Mouse (Mus musculus) embryonic fibroblast, embryonic 13.5 days (primary cell): Measurements from ENCODE around the gene Osbpl2. TPM values are rescaled to one million over a fixed set of nuclear protein-coding genes. Genes with fewer than 3 reads are reported as not detected.

Source experiments
- H3K27ac ChIP-seq: 2 replicates; pipeline ENCODE4 v1.5.1; 2012; ENCODE audit warnings: low read length, control low read depth, inconsistent platforms; ENCODE audit not compliant: insufficient read depth
- H3K4me1 ChIP-seq: 2 replicates; pipeline ENCODE4 v1.6.1; 2011; ENCODE audit warnings: low read length; ENCODE audit not compliant: control insufficient read depth, insufficient read depth
- H3K4me3 ChIP-seq: 2 replicates; pipeline ENCODE4 v1.5.1; 2011; ENCODE audit warnings: mild to moderate bottlenecking, control low read depth, low read length; ENCODE audit not compliant: insufficient read depth
- CTCF ChIP-seq: IDR thresholded peaks from 2 replicates; pipeline ENCODE4 v1.5.1; 2011; ENCODE audit warnings: mild to moderate bottlenecking, control low read depth, low read length, moderate library complexity, borderline replicate concordance; ENCODE audit not compliant: insufficient read depth
- POLR2A ChIP-seq: IDR thresholded peaks from 2 replicates; pipeline ENCODE4 v1.6.1; 2011; ENCODE audit warnings: low read depth, mild to moderate bottlenecking, control low read depth, low read length, moderate library complexity
- polyA plus RNA-seq: library from polyadenylated mRNA; stranded (reverse); fragments of >200 nt; gene quantifications from 2 replicates; pipeline ENCODE4 v1.2.4, GENCODE M21; 2011; ENCODE audit warnings: low read depth; ENCODE audit not compliant: missing spikeins, insufficient read length

Osbpl2 gene
- polyA plus RNA-seq, 1 experiment, result 39.3 TPM

GRCm38 (mm10) chr2:180085926-180086636 lies 33.0 kb upstream of the Osbpl2 start:
- H3K4me3 ChIP-seq, result no peak overlapping the region
- TF ChIP-seq POLR2A (no peak), CTCF (no peak)
- no peaks in the 10 kb centered on the region; the same call in 1 of the 2 replicates for H3K4me1 ChIP-seq
- no peak overlapping the region for H3K27ac ChIP-seq

GRCm38 (mm10) chr2:180086637-180087027 lies 32.5 kb upstream of the Osbpl2 start:
- Histone ChIP-seq H3K4me3 (no peak overlapping the region), H3K4me1 (no peaks in the 10 kb centered on the region; the same call in 1 of the 2 replicates), H3K27ac (no peak overlapping the region)
- TF ChIP-seq POLR2A (no peak), CTCF (no peak)

GRCm38 (mm10) chr2:180087472-180087871 lies 31.6 kb upstream of the Osbpl2 start:
- Histone ChIP-seq H3K27ac (no peak overlapping the region), H3K4me1 (no peaks in the 10 kb centered on the region; the same call in 1 of the 2 replicates), H3K4me3 (no peak overlapping the region)
- no peak for TF ChIP-seq CTCF
- no peak for TF ChIP-seq POLR2A

GRCm38 (mm10) chr2:180090285-180090684 lies 28.8 kb upstream of the Osbpl2 start:
- no peaks in the 10 kb centered on the region for H3K4me1 ChIP-seq
- H3K27ac ChIP-seq, result no peak overlapping the region
- no peak overlapping the region for H3K4me3 ChIP-seq
- TF ChIP-seq POLR2A (no peak), CTCF (no peak)

GRCm38 (mm10) chr2:180095711-180096110 lies 23.4 kb upstream of the Osbpl2 start:
- no peak overlapping the region for H3K4me3 ChIP-seq
- no peaks in the 10 kb centered on the region for H3K4me1 ChIP-seq
- TF ChIP-seq CTCF (no peak), POLR2A (no peak)
- H3K27ac ChIP-seq, result no peak overlapping the region

- TF ChIP-seq POLR2A (no peak), CTCF (no peak)
- H3K27ac ChIP-seq, result no peak overlapping the region
- no peak overlapping the region for H3K4me3 ChIP-seq
- H3K4me1 ChIP-seq, result no peaks in the 10 kb centered on the region
Observed at GRCm38 (mm10) chr2:180097585-180097984, 21.5 kb upstream of the Osbpl2 start.

GRCm38 (mm10) chr2:180098167-180098566 lies 20.9 kb upstream of the Osbpl2 start:
- TF ChIP-seq POLR2A (no peak), CTCF (no peak)
- Histone ChIP-seq H3K4me3 (no peak overlapping the region), H3K27ac (no peak overlapping the region), H3K4me1 (no peaks in the 10 kb centered on the region)

- Histone ChIP-seq H3K27ac (no peak overlapping the region), H3K4me3 (no peak overlapping the region), H3K4me1 (no peaks in the 10 kb centered on the region)
- TF ChIP-seq CTCF (no peak), POLR2A (no peak)
Observed at GRCm38 (mm10) chr2:180099529-180099928, 19.6 kb upstream of the Osbpl2 start.

- Histone ChIP-seq H3K4me1 (no peaks in the 10 kb centered on the region), H3K4me3 (no peak overlapping the region), H3K27ac (no peak overlapping the region)
- TF ChIP-seq POLR2A, result no peak
- no peak for TF ChIP-seq CTCF
Observed at GRCm38 (mm10) chr2:180103151-180103977, 15.7 kb upstream of the Osbpl2 start.
